Comparison of ENCODE assay signal across 14 mouse cellular contexts in the genomic region with DNA sequence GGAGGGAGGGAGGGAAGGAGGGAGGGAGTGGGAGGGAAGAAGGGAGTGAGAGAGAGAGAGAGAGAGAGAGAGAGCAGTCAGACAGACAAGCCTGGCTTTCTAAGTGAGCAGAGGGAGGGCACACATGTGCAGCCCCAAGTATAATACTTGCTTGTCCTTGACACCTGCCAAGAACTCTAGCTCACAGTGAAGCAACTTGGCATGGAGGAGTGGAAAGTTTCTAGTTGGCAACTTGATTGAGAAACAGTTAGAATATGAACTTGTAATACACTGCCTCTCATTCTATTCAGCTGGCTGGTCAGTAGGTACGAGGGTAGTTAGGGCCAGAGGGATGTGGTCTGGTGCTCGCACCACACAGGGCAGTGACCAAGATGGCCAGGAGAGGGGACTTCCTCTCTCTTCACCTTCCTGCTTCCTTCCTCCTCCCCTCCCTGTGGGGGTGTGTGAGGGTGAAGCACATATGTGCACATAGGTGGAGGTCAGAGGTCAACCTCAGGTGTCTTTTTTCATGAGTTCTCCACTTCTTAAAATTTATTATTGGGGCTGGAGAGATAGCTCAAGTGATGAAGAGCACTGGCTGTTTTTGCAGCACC. TPM values are rescaled to one million over a fixed set of nuclear protein-coding genes. Genes with fewer than 3 reads are reported as not detected.
DNase-seq lines count a peak whose midpoint lies in the region; ATAC-seq and TF ChIP-seq lines count a peak whose summit lies in the region.
"Had no signal": no experiment of that assay in that cellular context is flagged by ENCODE, and none has a peak within 500 bp of the region (broad histone marks: within the 10 kb centered on the region; RNA-seq: fewer than 3 reads in every experiment).

No protein-coding gene starts in this region.

- no peak overlapping the region for H3K4me2 ChIP-seq in hindbrain, postnatal 0 days (ENCODE audit: low read depth, low read length)
- H3K4me2 ChIP-seq in hindbrain, embryonic 12.5 days (replicated peaks) = no peak overlapping the region
- no peak overlapping the region for H3K4me2 ChIP-seq in embryonic facial prominence, embryonic 14.5 days (ENCODE audit: low read depth, low read length)
- no peak overlapping the region for H3K4me2 ChIP-seq in neural tube, embryonic 15.5 days
- H3K4me2 ChIP-seq: lung, embryonic 15.5 days had no signal

- H3K9me3 ChIP-seq in hindbrain, postnatal 0 days (ENCODE audit: low read length) = no peaks in the 10 kb centered on the region
- H3K9me3 ChIP-seq in hindbrain, embryonic 12.5 days (replicated peaks) = no peaks in the 10 kb centered on the region
- H3K9me3 ChIP-seq in embryonic facial prominence, embryonic 14.5 days (ENCODE audit: control insufficient read depth, low read length) = no peaks in the 10 kb centered on the region
- no peaks in the 10 kb centered on the region for H3K9me3 ChIP-seq in neural tube, embryonic 15.5 days (replicated peaks)
- H3K9me3 ChIP-seq: lung, embryonic 15.5 days had no signal

- no peaks in the 10 kb centered on the region for H3K4me1 ChIP-seq in hindbrain, postnatal 0 days (ENCODE audit: insufficient read depth, low read length)
- H3K4me1 ChIP-seq in hindbrain, embryonic 12.5 days = no peaks in the 10 kb centered on the region
- no peaks in the 10 kb centered on the region for H3K4me1 ChIP-seq in embryonic facial prominence, embryonic 14.5 days (ENCODE audit: control insufficient read depth, insufficient read depth, low read length)
- no peaks in the 10 kb centered on the region for H3K4me1 ChIP-seq in neural tube, embryonic 15.5 days
- H3K4me1 ChIP-seq: lung, embryonic 15.5 days had no signal

- peaks cover 15% of the 10 kb centered on the region; the same call in 1 of the 2 replicates for H3K36me3 ChIP-seq in hindbrain, postnatal 0 days (ENCODE audit: insufficient read depth, low read length)
- H3K36me3 ChIP-seq in hindbrain, embryonic 12.5 days = peaks cover 14% of the 10 kb centered on the region
- H3K36me3 ChIP-seq in embryonic facial prominence, embryonic 14.5 days (ENCODE audit: control insufficient read depth, insufficient read depth, low read length) = peaks cover 47% of the 10 kb centered on the region
- H3K36me3 ChIP-seq in neural tube, embryonic 15.5 days = peaks cover 48% of the 10 kb centered on the region

- no peak for TF ChIP-seq CTCF in hindbrain, postnatal 0 days (IDR thresholded peaks at IDR 0.05; ENCODE audit: low read depth)

- ATAC-seq in hindbrain, postnatal 0 days = no peak
- ATAC-seq in hindbrain, embryonic 12.5 days (ENCODE audit: low FRiP score) = no peak
- ATAC-seq in embryonic facial prominence, embryonic 14.5 days (ENCODE audit: low read depth) = no peak
- ATAC-seq in neural tube, embryonic 15.5 days (ENCODE audit: low FRiP score) = no peak
- ATAC-seq: forebrain, embryonic 14.5 days had no signal

- 81% methylated on average over 2 of the region's 2 CpGs for WGBS in hindbrain, postnatal 0 days
- WGBS in hindbrain, embryonic 12.5 days = 86% methylated on average over 2 of the region's 2 CpGs
- WGBS in embryonic facial prominence, embryonic 14.5 days = 76% methylated on average over 2 of the region's 2 CpGs
- 91% methylated on average over 2 of the region's 2 CpGs for WGBS in neural tube, embryonic 15.5 days

- H3K27me3 ChIP-seq in hindbrain, postnatal 0 days (ENCODE audit: insufficient read depth, low read length) = no peaks in the 10 kb centered on the region
- H3K27me3 ChIP-seq in hindbrain, embryonic 12.5 days = no peaks in the 10 kb centered on the region
- no peaks in the 10 kb centered on the region for H3K27me3 ChIP-seq in embryonic facial prominence, embryonic 14.5 days (replicated peaks; ENCODE audit: control insufficient read depth, insufficient read depth, low read length)
- H3K27me3 ChIP-seq in neural tube, embryonic 15.5 days (replicated peaks) = no peaks in the 10 kb centered on the region
- H3K27me3 ChIP-seq: lung, embryonic 15.5 days had no signal

- no peak overlapping the region for H3K27ac ChIP-seq in hindbrain, postnatal 0 days
- no peak overlapping the region for H3K27ac ChIP-seq in hindbrain, embryonic 12.5 days
- no peak overlapping the region for H3K27ac ChIP-seq in embryonic facial prominence, embryonic 14.5 days (replicated peaks; ENCODE audit: low read depth, low read length)
- no peak overlapping the region for H3K27ac ChIP-seq in neural tube, embryonic 15.5 days (replicated peaks)
- H3K27ac ChIP-seq: left cerebral cortex, adult 2 months; lung, embryonic 15.5 days had no signal

- no peak overlapping the region for H3K9ac ChIP-seq in hindbrain, postnatal 0 days (replicated peaks; ENCODE audit: low read length)
- no peak overlapping the region for H3K9ac ChIP-seq in hindbrain, embryonic 12.5 days
- no peak overlapping the region for H3K9ac ChIP-seq in embryonic facial prominence, embryonic 14.5 days (ENCODE audit: low read depth, low read length)
- H3K9ac ChIP-seq in neural tube, embryonic 15.5 days (replicated peaks) = no peak overlapping the region
- H3K9ac ChIP-seq: lung, embryonic 15.5 days had no signal

- H3K4me3 ChIP-seq in hindbrain, postnatal 0 days (ENCODE audit: low read length) = no peak overlapping the region
- no peak overlapping the region for H3K4me3 ChIP-seq in hindbrain, embryonic 12.5 days
- H3K4me3 ChIP-seq in embryonic facial prominence, embryonic 14.5 days (ENCODE audit: low read depth, low read length) = no peak overlapping the region
- H3K4me3 ChIP-seq in neural tube, embryonic 15.5 days (replicated peaks) = no peak overlapping the region
- H3K4me3 ChIP-seq: left cerebral cortex, adult 2 months; lung, embryonic 15.5 days; myocyte had no signal

- peak; percentile 30 for DNase-seq in hindbrain, postnatal 0 days (ENCODE audit: low spot score)
- peak; percentile 60 for DNase-seq in Muller cell, postnatal 12 days (ENCODE audit: inconsistent ontology term)
- peak; percentile 44 for DNase-seq in embryonic facial prominence, embryonic 14.5 days (ENCODE audit: low spot score)
- DNase-seq in kidney, postnatal 36 days = peak; percentile 66 to 87
- no peak for DNase-seq in cerebellum, postnatal 4 days (ENCODE audit: low spot score in 2 of 2)
- DNase-seq in right cerebral cortex, postnatal 4 days = no peak
- DNase-seq: thymus, adult 2 months had no signal

RNA-seq across cellular contexts. Expression of a gene that starts 20.8 kb away (rescaled TPM):
- 15.9 and 20.9 TPM in 2 replicates for total RNA-seq in hindbrain, postnatal 0 days (2014; rRNA removed)
- polyA plus RNA-seq in hindbrain, postnatal 0 days (2015; fragmentation: Nextera tagmentation; extraction: Ambion mirVana) = 7.5 and 8.3 TPM in 2 replicates
- 4.4 and 4.7 TPM in 2 replicates for polyA plus RNA-seq in hindbrain, embryonic 12.5 days (2016; fragmentation: Nextera tagmentation; extraction: Ambion mirVana)
- 3.6 and 4.4 TPM in 2 replicates for polyA plus RNA-seq in embryonic facial prominence, embryonic 14.5 days (2014; fragmentation: Nextera tagmentation; extraction: Ambion mirVana)
- 8.5 and 9.9 TPM in 2 replicates for polyA plus RNA-seq in neural tube, embryonic 15.5 days (2015; fragmentation: Nextera tagmentation; extraction: Ambion mirVana)

RNA-seq across cellular contexts. Expression of a gene that starts 28.8 kb away (rescaled TPM):
- 6.9 TPM in 1 of 2 replicates, not detected in the other for total RNA-seq in hindbrain, postnatal 0 days (2014; rRNA removed)
- polyA plus RNA-seq in hindbrain, postnatal 0 days (2015; fragmentation: Nextera tagmentation; extraction: Ambion mirVana) = 0.88 and 1.2 TPM in 2 replicates
- polyA plus RNA-seq in hindbrain, embryonic 12.5 days (2016; fragmentation: Nextera tagmentation; extraction: Ambion mirVana) = not detected in 2 replicates
- polyA plus RNA-seq in embryonic facial prominence, embryonic 14.5 days (2014; fragmentation: Nextera tagmentation; extraction: Ambion mirVana) = not detected in 2 replicates
- 0.33 and 0.75 TPM in 2 replicates for polyA plus RNA-seq in neural tube, embryonic 15.5 days (2015; fragmentation: Nextera tagmentation; extraction: Ambion mirVana)
- total RNA-seq: adrenal gland, adult 18-20 months; left cerebral cortex, adult 2 months had no signal
- polyA plus RNA-seq: lung, embryonic 15.5 days; myocyte had no signal

RNA-seq across cellular contexts. Expression of a gene that starts 31.8 kb away (rescaled TPM):
- total RNA-seq in hindbrain, postnatal 0 days (2014; rRNA removed) = 10.0 and 12.9 TPM in 2 replicates
- 3.6 and 4.2 TPM in 2 replicates for polyA plus RNA-seq in hindbrain, postnatal 0 days (2015; fragmentation: Nextera tagmentation; extraction: Ambion mirVana)
- 6.0 and 6.2 TPM in 2 replicates for polyA plus RNA-seq in hindbrain, embryonic 12.5 days (2016; fragmentation: Nextera tagmentation; extraction: Ambion mirVana)
- 0.41 and 0.64 TPM in 2 replicates for polyA plus RNA-seq in embryonic facial prominence, embryonic 14.5 days (2014; fragmentation: Nextera tagmentation; extraction: Ambion mirVana)
- polyA plus RNA-seq in neural tube, embryonic 15.5 days (2015; fragmentation: Nextera tagmentation; extraction: Ambion mirVana) = 6.0 and 9.0 TPM in 2 replicates
- polyA plus RNA-seq: lung, embryonic 15.5 days had no signal

RNA-seq across cellular contexts. Expression of a gene that starts 53.5 kb away (rescaled TPM):
- 246 and 248 TPM in 2 replicates for total RNA-seq in hindbrain, postnatal 0 days (2014; rRNA removed)
- polyA plus RNA-seq in hindbrain, postnatal 0 days (2015; fragmentation: Nextera tagmentation; extraction: Ambion mirVana) = 34.1 and 34.4 TPM in 2 replicates
- polyA plus RNA-seq in hindbrain, embryonic 12.5 days (2016; fragmentation: Nextera tagmentation; extraction: Ambion mirVana) = 17.7 and 19.9 TPM in 2 replicates
- polyA plus RNA-seq in embryonic facial prominence, embryonic 14.5 days (2014; fragmentation: Nextera tagmentation; extraction: Ambion mirVana) = 70.7 and 73.9 TPM in 2 replicates
- polyA plus RNA-seq in neural tube, embryonic 15.5 days (2015; fragmentation: Nextera tagmentation; extraction: Ambion mirVana) = 41.8 and 49.8 TPM in 2 replicates

RNA-seq across cellular contexts. Expression of a gene that starts 59.0 kb away (rescaled TPM):
- total RNA-seq in hindbrain, postnatal 0 days (2014; rRNA removed) = 21.8 and 25.0 TPM in 2 replicates
- 12.5 and 12.8 TPM in 2 replicates for polyA plus RNA-seq in hindbrain, postnatal 0 days (2015; fragmentation: Nextera tagmentation; extraction: Ambion mirVana)
- 17.3 and 20.5 TPM in 2 replicates for polyA plus RNA-seq in hindbrain, embryonic 12.5 days (2016; fragmentation: Nextera tagmentation; extraction: Ambion mirVana)
- polyA plus RNA-seq in embryonic facial prominence, embryonic 14.5 days (2014; fragmentation: Nextera tagmentation; extraction: Ambion mirVana) = 24.5 and 27.6 TPM in 2 replicates
- polyA plus RNA-seq in neural tube, embryonic 15.5 days (2015; fragmentation: Nextera tagmentation; extraction: Ambion mirVana) = 18.5 and 25.5 TPM in 2 replicates

Comparison
In these comparisons a context has a peak if more than half of its experiments do, and no peak if none do; other contexts are left out.
1. DNase-seq: peak in hindbrain, postnatal 0 days (single experiment), Muller cell, postnatal 12 days (single experiment), embryonic facial prominence, embryonic 14.5 days (single experiment) and kidney, postnatal 36 days (2 of 2); none in cerebellum, postnatal 4 days (0 of 2) and right cerebral cortex, postnatal 4 days (single experiment).